Mouse (Mus musculus): ENCODE results near the gene Prkcb.
A peak's percentile ranks its signal among the peaks of the same experiment; 100 is the strongest.
"Not testable (repeated sequence)": the region's sequence is repeated elsewhere in the genome, so short reads cannot be mapped to it uniquely, and the experiment has no call there.

Gene Prkcb

GRCm38 (mm10) chr7:122288605-122289242 lies at the start of gene Prkcb:
Gene Prkcb, plus strand, starts transcription at chr7:122288751.
- DNase-seq: peak; percentile 85

GRCm38 (mm10) chr7:122238939-122239338 lies 49.6 kb upstream of the Prkcb start:
- DNase-seq: no peak

GRCm38 (mm10) chr7:122240413-122241119 lies 48.0 kb upstream of the Prkcb start:
- no peak for DNase-seq

DNA sequence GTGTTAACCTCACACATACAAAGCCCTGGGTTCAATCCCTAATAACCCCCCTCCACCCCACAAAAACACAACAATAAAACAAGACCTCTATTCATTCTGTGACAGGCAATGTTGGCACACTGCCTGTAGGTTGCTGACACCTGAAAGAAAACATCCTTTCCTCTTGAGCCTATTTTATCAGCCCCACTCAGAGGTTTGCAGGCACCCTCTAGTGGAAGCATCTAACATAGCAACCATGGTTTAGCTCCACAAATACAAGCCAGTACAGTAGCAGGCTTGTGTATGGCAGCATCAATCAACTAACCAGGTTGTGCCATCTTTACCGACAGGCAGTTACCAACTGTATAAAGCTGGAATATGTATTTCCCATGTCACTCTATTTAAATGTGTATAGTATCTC lies 46.3 kb upstream of the Prkcb start:
- peak; percentile 22 for DNase-seq

DNA sequence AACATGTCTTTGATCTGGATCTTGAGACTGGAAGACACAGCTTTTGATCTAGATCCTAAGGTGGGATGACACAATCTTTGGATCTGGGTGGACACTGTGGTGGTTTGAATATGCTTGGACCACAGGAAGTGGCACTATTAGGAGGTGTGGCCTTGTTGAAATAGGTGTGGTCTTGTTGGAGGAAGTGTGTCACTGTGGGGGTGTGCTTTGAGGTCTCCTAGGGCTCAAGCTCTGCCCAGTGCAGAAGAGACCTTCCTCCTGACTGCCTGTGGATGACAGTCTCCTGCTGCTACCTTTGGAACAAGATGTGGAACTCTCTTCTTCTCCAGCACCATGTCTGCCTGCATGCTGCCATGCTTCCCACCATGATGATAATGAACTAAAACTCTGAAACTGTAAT lies 45.8 kb upstream of the Prkcb start:
- not testable (repeated sequence) for DNase-seq

DNA sequence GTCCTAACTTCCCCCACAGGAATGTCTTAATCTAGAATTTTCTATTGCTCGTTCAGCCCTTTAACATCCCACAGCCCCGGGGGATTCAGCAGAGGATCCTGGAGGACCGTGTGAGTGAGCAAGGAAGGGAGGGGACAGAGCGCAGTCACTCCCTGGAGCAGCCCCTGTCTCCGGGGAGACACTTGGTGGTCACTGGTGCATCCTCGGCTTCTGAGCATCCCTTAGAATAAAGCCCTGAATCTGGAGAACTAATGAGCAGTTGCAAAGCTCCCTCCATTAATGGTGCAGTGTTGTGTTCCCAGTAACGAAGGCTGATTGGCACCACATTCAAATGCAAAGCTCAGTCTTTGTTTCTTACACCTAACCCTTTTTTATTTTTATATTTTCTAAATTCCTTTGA lies 44.4 kb upstream of the Prkcb start:
- no peak for DNase-seq

DNA sequence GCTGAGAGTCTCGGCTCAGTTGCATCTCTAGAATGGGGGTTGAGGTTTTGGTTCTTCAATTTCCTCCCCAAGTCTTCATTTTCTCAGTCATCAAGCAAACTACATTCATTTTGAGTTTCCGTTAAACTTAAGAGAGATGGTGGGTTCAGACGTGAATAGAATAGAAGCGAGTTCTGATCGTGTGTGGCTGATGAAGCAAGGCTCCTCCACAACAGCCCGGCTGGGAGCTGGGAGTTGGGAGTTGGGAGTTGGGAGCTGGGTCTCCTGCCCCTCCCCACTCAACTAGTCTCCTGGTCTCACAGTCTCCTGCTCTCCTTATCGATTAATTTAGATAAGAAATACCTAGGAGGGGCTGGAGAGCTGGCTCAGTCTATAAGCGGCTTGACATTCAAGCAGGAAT lies 44.0 kb upstream of the Prkcb start:
- no peak for DNase-seq

DNA sequence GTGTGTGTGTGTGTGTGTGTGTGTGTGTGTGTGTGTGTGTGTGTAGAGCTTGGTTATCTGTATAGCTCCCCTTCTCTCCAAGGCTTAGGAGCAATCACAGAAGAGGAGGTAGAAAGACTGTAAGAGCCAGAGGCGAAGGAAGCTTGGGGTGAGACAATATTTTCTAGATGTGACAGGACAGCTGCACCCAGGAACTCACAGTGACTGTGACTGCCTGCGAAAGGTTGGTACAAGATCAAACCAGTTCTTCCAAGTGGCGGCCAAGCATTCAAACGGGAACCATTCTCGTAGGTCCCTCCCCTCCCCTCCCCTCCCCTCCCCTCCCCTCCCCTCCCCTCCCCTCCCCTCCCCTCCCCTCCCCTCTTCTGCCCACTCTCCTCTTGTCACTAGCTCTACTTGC lies 42.6 kb upstream of the Prkcb start:
- DNase-seq: no peak

GRCm38 (mm10) chr7:122247254-122247864 lies 41.2 kb upstream of the Prkcb start:
- no peak for DNase-seq

DNA sequence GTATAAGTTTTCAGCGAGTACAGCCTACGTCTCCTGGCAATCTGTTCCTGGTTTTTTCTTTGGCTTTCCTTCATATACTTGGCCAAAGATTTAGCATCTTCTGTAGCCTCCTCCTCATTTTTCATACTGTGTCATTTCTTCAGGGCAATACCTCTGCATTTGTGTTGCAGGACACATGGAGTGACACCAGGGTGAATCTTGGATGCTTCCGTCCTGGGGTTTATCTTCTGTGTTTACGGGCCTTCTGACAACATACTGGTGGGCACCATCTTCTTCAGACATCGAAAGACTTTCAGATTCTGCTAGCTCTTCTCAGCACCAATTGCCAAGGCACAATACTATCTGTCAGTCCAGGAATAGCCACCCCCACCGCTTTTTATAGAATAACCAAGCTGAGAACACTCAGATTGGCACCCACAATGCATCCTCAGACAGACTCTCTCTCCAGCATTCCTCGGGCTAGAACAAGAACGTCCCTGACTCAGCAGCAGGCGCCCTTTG lies 39.2 kb upstream of the Prkcb start:
- DNase-seq: no peak

DNA sequence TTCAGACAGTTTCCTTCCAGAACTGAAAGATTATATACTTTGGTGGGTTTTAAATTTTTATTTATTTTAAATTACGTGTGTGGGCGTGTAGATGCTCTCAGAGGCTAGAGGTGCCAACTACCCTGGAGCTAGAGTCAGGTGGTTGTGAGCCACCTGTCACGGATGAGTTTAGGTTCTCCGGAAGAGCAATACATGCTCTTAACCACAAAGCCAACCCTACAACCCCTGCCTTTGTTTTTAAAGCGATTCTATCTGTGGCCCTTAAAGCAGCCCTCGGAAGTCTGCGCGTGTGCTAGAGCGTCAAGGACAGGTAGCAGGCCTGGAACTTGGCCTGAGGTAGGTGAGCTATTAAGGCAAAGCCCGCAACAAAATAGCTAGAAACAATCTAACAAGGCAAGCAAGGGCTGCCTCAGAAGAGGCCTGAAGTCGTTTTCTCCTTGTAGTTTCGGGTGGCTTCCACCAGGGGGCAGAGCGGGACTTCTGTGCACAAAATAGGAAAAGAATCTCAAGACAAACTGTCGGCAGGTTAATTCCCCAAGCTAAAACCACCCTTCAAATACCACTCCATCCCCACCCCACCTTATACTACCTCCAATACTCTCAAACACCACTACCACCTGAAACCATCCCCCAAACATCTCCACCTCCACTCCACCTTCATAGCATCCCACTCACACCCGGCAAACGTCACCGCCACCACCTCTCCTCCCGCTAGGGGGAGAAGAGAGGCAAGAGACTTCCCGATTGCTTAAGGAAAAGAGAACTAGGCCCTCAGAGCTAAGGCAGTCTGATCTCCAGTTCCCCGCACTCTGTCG lies 37.1 kb upstream of the Prkcb start:
- peak; percentile 82 for DNase-seq

DNA sequence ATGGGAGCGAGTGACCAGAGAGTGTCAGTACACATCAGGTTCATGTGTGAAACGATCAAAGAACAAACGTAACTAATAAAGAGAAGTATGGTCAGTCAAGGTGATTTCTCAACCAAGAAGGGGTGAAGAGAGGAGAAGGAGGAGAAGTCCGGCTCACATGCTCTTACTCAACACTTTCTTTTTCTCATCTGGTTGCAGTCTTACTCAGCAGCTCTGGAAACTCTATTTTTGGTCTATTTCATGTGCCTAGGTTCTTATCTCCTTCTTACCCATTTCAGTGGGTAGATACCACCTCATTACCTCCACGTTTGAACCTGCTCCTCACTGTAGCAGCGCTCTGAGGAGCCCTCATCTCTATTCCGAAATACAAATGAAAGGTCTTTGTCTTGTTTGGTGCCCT lies 31.8 kb upstream of the Prkcb start:
- no peak for DNase-seq

- no peak for DNase-seq
Measured at GRCm38 (mm10) chr7:122258521-122258920, 30.0 kb upstream of the Prkcb start.

- DNase-seq: no peak
Measured at GRCm38 (mm10) chr7:122260055-122260602, 28.4 kb upstream of the Prkcb start.

DNA sequence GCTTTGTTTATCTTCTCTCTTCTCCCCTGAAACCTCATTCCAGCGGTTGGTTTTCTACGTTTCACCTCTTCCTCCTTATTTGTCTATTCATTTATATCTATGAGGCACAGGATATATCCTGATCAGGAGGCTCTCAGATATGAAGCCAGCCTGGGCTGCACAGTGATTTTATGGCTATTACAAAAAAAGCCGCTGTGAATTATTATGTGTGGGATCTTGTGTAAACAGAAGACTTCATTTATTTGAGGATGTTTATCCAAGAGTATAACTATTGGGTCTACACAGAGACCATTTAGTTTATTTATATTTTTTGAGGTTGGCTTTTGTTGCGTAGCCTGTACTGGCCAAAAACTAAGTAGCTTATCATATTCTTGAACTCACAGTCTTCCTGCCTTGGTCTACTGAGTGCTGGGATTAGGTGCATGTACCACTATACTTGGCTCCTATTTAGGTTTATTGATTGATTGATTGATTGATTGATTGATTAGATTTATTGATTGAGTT lies 19.5 kb upstream of the Prkcb start:
- no peak for DNase-seq

GRCm38 (mm10) chr7:122272334-122272733 lies 16.2 kb upstream of the Prkcb start:
- no peak for DNase-seq

DNA sequence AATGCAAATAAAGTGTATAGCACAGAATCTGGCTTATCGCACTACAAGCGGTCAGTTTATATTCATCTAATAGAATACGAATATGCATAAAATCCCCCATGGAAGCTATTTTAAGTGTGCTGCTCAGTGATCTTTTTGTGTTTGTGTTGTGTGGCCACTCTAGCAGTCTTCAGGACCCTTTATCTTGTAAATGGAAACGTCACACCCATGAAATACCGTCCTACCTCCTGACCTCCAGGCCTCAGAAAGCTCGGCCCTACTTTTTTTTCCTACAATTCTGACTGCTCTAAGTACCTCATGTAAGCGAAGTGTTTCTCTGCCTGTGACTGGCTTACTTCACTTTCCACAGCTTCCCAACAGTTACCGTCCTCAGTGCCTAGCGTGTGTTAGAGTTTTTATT lies 9.0 kb upstream of the Prkcb start:
- no peak for DNase-seq

DNA sequence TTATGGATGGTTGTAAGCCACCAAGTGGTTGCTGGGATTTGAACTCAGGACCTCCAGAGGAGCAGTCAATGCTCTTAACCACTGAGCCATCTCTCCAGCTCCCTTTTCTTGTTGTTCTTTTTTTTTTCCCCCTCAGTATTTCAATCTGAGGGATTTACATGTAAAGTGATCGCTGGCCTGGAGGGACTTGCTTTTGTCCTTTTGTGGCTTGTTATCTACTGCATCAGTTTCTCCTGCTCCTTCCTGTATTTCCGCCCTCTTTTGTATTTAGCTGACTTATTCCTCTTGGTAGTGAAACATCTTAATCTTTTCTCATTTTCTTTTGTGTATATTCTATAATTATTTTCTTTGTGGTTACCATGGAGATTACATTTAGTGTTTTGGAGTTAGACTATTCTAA lies 8.2 kb upstream of the Prkcb start:
- DNase-seq: no peak

GRCm38 (mm10) chr7:122282584-122282983 lies 6.0 kb upstream of the Prkcb start:
- no peak for DNase-seq

- DNase-seq: no peak
Measured at GRCm38 (mm10) chr7:122287217-122287616, 1.3 kb upstream of the Prkcb start.

DNA sequence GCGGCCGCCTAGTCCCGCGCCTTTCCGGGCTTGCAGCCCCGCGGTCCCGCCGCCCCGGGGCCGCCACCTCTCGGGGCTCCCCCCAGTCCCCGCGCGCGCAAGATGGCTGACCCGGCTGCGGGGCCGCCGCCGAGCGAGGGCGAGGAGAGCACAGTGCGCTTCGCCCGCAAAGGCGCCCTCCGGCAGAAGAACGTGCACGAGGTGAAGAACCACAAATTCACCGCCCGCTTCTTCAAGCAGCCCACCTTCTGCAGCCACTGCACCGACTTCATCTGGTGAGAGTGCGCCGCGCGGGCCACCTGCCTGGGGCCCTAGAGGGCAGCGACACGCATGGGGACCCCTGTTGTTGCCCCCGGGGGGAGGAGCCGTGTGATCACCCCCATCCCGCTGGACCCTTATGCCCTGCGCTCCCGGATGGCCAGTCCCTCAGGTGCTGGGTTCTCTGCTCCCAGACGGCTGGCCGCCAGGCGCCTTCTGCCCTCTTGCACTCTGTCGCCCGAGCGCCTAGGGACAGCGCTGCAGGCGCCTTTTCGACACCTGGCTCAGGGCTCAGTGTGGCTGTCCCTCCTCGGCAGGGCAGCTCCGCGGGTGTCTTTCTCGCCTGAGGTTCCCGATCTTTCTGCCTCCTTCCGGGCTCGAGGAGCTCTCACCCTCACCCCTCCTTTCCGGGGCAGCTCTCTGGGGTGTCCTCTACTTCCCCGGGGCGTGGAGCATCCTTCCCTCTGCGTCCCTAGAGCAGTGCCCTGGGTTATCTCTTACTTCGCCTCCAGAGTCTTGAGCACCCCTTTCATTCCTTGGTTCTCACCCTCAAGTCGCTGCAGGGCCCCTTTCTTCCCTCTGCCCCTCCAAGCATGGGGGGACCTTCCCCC lies 926 bp downstream of the Prkcb start:
- peak; percentile 78 for DNase-seq

- peak; percentile 72 for DNase-seq
Measured at GRCm38 (mm10) chr7:122290165-122290564, 1.6 kb downstream of the Prkcb start.
